Mouse (Mus musculus) embryonic fibroblast, embryonic 13.5 days (primary cell): Measurements from ENCODE around the gene Prrg2. TPM values are rescaled to one million over a fixed set of nuclear protein-coding genes. Genes with fewer than 3 reads are reported as not detected.

ENCODE experiments used
- H3K27ac ChIP-seq: 2 replicates; pipeline ENCODE4 v1.5.1; 2012; ENCODE audit warnings: low read length, control low read depth, inconsistent platforms; ENCODE audit not compliant: insufficient read depth
- H3K4me1 ChIP-seq: 2 replicates; pipeline ENCODE4 v1.6.1; 2011; ENCODE audit warnings: low read length; ENCODE audit not compliant: control insufficient read depth, insufficient read depth
- H3K4me3 ChIP-seq: 2 replicates; pipeline ENCODE4 v1.5.1; 2011; ENCODE audit warnings: mild to moderate bottlenecking, control low read depth, low read length; ENCODE audit not compliant: insufficient read depth
- CTCF ChIP-seq: IDR thresholded peaks from 2 replicates; pipeline ENCODE4 v1.5.1; 2011; ENCODE audit warnings: mild to moderate bottlenecking, control low read depth, low read length, moderate library complexity, borderline replicate concordance; ENCODE audit not compliant: insufficient read depth
- POLR2A ChIP-seq: IDR thresholded peaks from 2 replicates; pipeline ENCODE4 v1.6.1; 2011; ENCODE audit warnings: low read depth, mild to moderate bottlenecking, control low read depth, low read length, moderate library complexity
- polyA plus RNA-seq: library from polyadenylated mRNA; stranded (reverse); fragments of >200 nt; gene quantifications from 2 replicates; pipeline ENCODE4 v1.2.4, GENCODE M21; 2011; ENCODE audit warnings: low read depth; ENCODE audit not compliant: missing spikeins, insufficient read length

Gene Prrg2
- polyA plus RNA-seq, 1 experiment = 15.1 TPM

- Histone ChIP-seq H3K4me3 (peak overlapping the region; percentile 33), H3K4me1 (peaks cover 7% of the 10 kb centered on the region), H3K27ac (peak overlapping the region; percentile 45)
- TF ChIP-seq CTCF = no peak
Measured at GRCm38 (mm10) chr7:45061532-45062075, 873 bp downstream of the Prrg2 start.

DNA sequence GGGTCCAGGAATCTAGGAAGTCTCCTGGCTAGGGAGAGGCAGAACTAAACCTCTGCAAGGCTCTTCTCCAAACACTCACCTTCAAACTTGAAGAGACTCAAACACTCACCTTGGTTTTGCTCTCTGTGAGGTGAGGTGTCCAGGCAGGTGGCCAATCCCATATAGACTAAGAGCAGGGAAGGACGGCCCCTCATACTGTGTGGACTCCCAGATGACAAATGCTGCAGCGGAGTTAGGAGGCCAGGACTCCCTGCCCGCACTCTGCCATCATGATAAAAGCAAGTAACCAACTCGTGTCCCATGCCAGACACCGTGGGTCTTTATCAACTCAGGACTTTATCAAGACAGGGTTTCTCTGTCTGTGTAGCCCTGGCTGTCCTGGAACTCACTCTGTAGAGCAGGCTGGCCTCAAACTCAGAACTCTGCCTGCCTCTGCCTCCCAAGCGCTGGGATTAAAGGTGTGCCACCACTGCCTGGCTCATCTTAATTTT lies 1.8 kb downstream of the Prrg2 start:
- H3K4me3 ChIP-seq = no peak overlapping the region
- H3K4me1 ChIP-seq = peaks cover 7% of the 10 kb centered on the region
- TF ChIP-seq POLR2A (no peak), CTCF (no peak)
- no peak overlapping the region for H3K27ac ChIP-seq

DNA sequence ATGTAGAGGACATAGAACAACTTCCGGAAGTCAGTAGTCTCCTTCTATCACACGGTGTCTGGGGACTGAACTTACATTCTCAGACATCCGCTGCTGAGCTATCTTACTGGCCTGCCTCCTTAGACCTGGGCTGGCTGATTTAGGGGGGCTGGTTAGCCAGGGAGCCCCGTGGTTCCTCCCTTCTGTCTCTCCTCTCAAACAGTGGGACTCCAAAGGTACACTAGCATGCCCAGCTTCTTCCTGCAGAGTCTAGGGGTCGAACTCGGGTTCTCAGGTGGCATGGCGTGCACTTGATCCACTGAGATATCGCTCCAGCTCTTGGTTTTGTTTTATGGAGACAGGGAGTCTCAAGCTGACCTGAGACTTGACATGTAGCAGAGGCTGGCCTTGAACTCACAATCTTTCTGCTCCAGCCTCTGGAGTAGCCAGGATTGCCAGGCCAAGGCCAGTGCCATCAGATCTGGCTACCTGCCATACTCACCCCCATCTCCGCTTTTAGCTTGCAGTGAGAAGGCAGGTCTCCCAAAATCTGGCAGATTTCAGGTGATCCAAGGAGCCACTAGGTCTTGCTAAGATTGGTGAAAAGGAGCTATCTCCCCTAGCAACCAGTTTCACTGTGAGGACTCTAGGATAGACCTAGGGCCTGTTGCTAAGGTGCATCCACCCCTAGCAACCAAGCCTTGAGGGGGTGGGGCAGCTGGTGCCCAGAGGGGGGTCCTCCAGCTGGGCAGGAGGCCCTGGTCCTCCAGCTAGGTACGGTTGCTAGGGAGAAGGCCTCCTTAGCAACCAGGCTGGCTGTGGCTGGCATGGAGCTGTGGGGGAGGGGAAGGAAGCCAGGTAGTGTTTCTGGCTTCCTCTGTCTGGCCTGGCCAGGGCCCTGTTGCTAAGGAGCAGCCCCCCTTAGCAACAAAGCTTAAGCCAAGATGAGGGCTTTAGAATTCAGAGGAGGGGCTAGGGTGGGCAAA lies 3.6 kb downstream of the Prrg2 start:
- H3K4me1 ChIP-seq = peaks cover 4% of the 10 kb centered on the region
- TF ChIP-seq CTCF (no peak), POLR2A (no peak)
- H3K27ac ChIP-seq = no peak overlapping the region
- H3K4me3 ChIP-seq = no peak overlapping the region

DNA sequence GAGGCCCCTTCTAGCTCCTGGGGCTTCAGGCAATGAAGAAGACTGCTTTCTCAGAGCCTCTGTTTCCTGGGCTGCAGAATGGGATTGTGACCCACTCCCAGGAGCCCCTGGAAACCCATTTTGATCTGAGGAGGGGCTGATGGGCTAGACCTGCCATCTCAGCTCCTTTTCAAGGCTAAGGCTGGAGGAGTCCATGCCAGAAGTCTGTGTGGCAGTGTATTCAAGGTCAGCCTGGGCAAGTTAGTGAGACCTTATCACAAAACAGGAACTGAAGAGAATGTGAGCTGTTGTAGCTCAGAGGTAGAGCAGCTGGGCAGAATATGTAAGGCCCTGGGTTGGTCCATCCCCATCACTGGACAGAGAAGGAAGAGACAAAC lies 5.5 kb downstream of the Prrg2 start:
- TF ChIP-seq CTCF = no peak
- TF ChIP-seq POLR2A = no peak

GRCm38 (mm10) chr7:45056329-45056971 lies 6.0 kb downstream of the Prrg2 start:
- no peak for TF ChIP-seq POLR2A
- no peak for TF ChIP-seq CTCF
- Histone ChIP-seq H3K4me1 (peaks cover 4% of the 10 kb centered on the region), H3K27ac (no peak overlapping the region), H3K4me3 (no peak overlapping the region)

More for the DNA sequence above, 5.5 kb downstream of the Prrg2 start:
- Histone ChIP-seq H3K27ac (no peak overlapping the region), H3K4me3 (no peak overlapping the region), H3K4me1 (peaks cover 4% of the 10 kb centered on the region)

DNA sequence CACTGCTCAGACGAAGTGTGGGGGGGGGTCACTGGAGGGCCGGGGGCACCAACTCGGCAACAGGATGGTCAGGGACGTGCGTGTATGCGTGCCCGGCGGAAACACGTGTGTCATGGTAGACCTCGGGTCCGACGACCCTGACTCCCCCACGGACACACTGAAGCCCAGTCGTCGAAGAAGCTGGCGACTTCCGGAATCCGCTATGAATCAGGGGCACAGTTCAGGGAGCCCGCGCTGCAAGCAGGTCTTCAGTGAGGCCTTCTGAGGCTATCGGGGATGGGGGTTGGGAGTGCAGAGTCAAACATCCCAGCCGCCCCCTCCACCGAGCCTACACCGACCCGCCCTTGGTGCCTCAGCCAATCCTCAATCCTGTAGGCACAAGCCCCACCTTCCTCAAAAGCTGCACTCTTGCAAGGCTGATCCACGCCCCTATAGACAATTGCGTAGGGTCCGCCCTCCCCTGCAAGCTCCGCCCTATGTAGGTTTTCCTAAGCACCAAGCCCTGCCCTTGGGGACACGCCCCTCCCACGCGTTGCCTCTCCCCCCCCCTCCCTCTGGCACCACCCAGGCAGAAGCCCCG lies 8.5 kb downstream of the Prrg2 start:
- no peaks in the 10 kb centered on the region for H3K4me1 ChIP-seq
- peak overlapping the region; percentile 93 for H3K27ac ChIP-seq
- TF ChIP-seq CTCF = no peak
- peak; percentile 95 for TF ChIP-seq POLR2A
- peak overlapping the region; percentile 54 for H3K4me3 ChIP-seq

- Histone ChIP-seq H3K4me3 (peak overlapping the region; percentile 77), H3K27ac (peak overlapping the region; percentile 97), H3K4me1 (no peaks in the 10 kb centered on the region)
- TF ChIP-seq POLR2A = peak; percentile 42
- TF ChIP-seq CTCF = no peak
Measured at GRCm38 (mm10) chr7:45053117-45053930, 9.2 kb downstream of the Prrg2 start.

- TF ChIP-seq CTCF (no peak), POLR2A (no peak)
- Histone ChIP-seq H3K27ac (peak within 1 kb of the TSS; percentile 97), H3K4me3 (peak within 1 kb of the TSS; percentile 77), H3K4me1 (no peaks in the 10 kb centered on the region)
Measured at GRCm38 (mm10) chr7:45052862-45053116, 9.7 kb downstream of the Prrg2 start, which contains the start of gene Prr12. Prr12 (minus strand) TSS chr7:45052881.
